Mouse (Mus musculus) neural tube, embryonic 15.5 days (tissue): ENCODE measurements around the gene Kcnb1. TPM values are rescaled to one million over a fixed set of nuclear protein-coding genes. Genes with fewer than 3 reads are reported as not detected.

Experiments used
- ATAC-seq: fragments of 200-750 bp; cut with Nextera tagmentation; 2 replicates; pipeline ENCODE4 v1.8.0; 2017; ENCODE audit warnings: mild to moderate bottlenecking, moderate TSS enrichment, moderate library complexity; ENCODE audit not compliant: low FRiP score
- H3K27ac ChIP-seq: fragments of 300-500 bp; sonication (generic); replicated peaks from 2 replicates; pipeline ENCODE4 v1.5.1; 2015; ENCODE audit warnings: mild to moderate bottlenecking, inconsistent platforms
- H3K27me3 ChIP-seq: fragments of 300-500 bp; sonication (generic); replicated peaks from 2 replicates; pipeline ENCODE4 v1.6.1; 2015; ENCODE audit warnings: inconsistent platforms
- H3K36me3 ChIP-seq: fragments of 300-500 bp; sonication (generic); 2 replicates; pipeline ENCODE4 v1.6.1; 2015; ENCODE audit warnings: inconsistent platforms
- H3K4me1 ChIP-seq: fragments of 300-500 bp; sonication (generic); 2 replicates; pipeline ENCODE4 v1.6.1; 2015; ENCODE audit warnings: inconsistent platforms
- H3K4me2 ChIP-seq: fragments of 300-500 bp; sonication (generic); 2 replicates; pipeline ENCODE4 v1.6.1; 2015; ENCODE audit warnings: inconsistent platforms, mild to moderate bottlenecking, moderate library complexity
- H3K4me3 ChIP-seq: fragments of 300-500 bp; sonication (generic); replicated peaks from 2 replicates; pipeline ENCODE4 v1.5.1; 2015; ENCODE audit warnings: mild to moderate bottlenecking, inconsistent platforms
- H3K9ac ChIP-seq: fragments of 300-500 bp; sonication (generic); replicated peaks from 2 replicates; pipeline ENCODE4 v1.6.1; 2015; ENCODE audit warnings: mild to moderate bottlenecking, inconsistent platforms
- H3K9me3 ChIP-seq: fragments of 300-500 bp; sonication (generic); replicated peaks from 2 replicates; pipeline ENCODE4 v1.6.1; 2016; ENCODE audit warnings: inconsistent platforms
- WGBS: fragments of 180-500 bp; shearing (Covaris S2); methylation state at CpG from one replicate; pipeline ENCODE4 v1.1.7; 2015; ENCODE audit warnings: mixed read lengths; 5-methylcytosine and 5-hydroxymethylcytosine counted together
- polyA plus RNA-seq: library from polyadenylated mRNA; unstranded; fragments of >200 nt; fragmentation: Nextera tagmentation; extraction: Ambion mirVana; gene quantifications from 2 replicates; pipeline ENCODE4 v1.2.1, GENCODE M21; 2015

Gene Kcnb1
- polyA plus RNA-seq, 1 experiment from 2014 or later: 3.9 TPM

- no peaks in the 10 kb centered on the region; the same call in 1 of the 2 replicates for H3K27me3 ChIP-seq
- H3K36me3 ChIP-seq: no peaks in the 10 kb centered on the region
- no peak overlapping the region for H3K9ac ChIP-seq
- peaks cover 3% of the 10 kb centered on the region; the same call in 1 of the 2 replicates for H3K4me1 ChIP-seq
- WGBS: 89% methylated on average over 5 of the region's 5 CpGs
- no peak for ATAC-seq
- no peak overlapping the region for H3K27ac ChIP-seq
- no peak overlapping the region for H3K4me3 ChIP-seq
- no peak overlapping the region for H3K4me2 ChIP-seq
- H3K9me3 ChIP-seq: no peaks in the 10 kb centered on the region
These were observed 103.1 kb downstream of the Kcnb1 start for GRCm38 (mm10) chr2:167086836-167087235.

DNA sequence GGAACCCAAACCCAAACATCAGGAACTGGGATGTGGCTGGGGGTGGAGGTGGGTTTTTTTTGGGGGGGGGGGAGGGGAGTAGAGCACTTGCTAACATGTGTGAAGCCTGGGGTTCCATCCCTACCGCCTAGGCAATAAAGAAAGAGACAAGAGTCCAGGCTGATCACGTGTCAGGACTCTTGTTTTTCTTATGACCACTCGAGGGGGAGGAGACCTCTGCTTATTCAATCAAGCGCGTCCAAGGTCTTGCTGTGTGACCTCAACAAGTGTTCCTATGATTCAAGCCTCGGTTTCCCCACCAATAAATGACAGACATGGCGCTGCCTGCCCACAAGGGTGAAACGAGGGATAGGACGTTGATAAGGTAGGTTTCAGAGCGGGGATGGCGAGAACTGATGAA is 103.9 kb downstream of the Kcnb1 start:
- H3K27me3 ChIP-seq: no peaks in the 10 kb centered on the region; the same call in 1 of the 2 replicates
- no peak overlapping the region for H3K4me3 ChIP-seq
- H3K27ac ChIP-seq: no peak overlapping the region
- no peak overlapping the region for H3K4me2 ChIP-seq
- H3K9ac ChIP-seq: no peak overlapping the region
- no peak for ATAC-seq
- H3K9me3 ChIP-seq: no peaks in the 10 kb centered on the region
- peaks cover 8% of the 10 kb centered on the region; the same call in 1 of the 2 replicates for H3K4me1 ChIP-seq
- 70% methylated on average over 11 of the region's 11 CpGs for WGBS
- no peaks in the 10 kb centered on the region for H3K36me3 ChIP-seq

GRCm38 (mm10) chr2:167081639-167082038 is 108.3 kb downstream of the Kcnb1 start:
- Histone ChIP-seq H3K36me3 (no peaks in the 10 kb centered on the region), H3K9ac (no peak overlapping the region), H3K4me1 (peaks cover 18% of the 10 kb centered on the region), H3K4me3 (no peak overlapping the region), H3K27ac (no peak overlapping the region), H3K27me3 (no peaks in the 10 kb centered on the region), H3K4me2 (no peak overlapping the region), H3K9me3 (no peaks in the 10 kb centered on the region)
- ATAC-seq: 0 out of 2 replicates have a peak, but pooled peaks have one; percentile 31
- WGBS: 23% methylated on average over 4 of the region's 4 CpGs

DNA sequence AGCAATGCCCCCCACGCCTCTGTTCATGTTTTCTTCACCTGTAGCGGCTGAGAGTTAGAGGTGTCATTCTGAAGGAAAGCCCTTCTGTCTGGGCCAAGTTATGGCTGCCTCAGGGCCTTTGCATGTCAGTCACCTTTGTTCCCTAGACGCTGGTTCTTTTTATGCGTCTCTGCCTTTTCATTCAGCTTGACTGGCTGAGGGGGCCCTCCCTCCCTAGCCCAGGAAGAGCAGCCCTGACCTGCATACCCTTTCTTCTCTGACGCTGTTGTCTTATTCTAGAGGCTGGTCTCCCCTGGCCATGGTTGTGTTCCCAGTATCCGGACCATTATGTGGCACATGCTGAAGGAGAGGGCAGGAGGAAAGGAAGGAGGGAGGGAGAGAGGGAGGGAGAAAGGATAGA is 108.8 kb downstream of the Kcnb1 start:
- no peak overlapping the region for H3K4me3 ChIP-seq
- no peak overlapping the region for H3K27ac ChIP-seq
- 57% methylated on average over 6 of the region's 6 CpGs for WGBS
- H3K9me3 ChIP-seq: no peaks in the 10 kb centered on the region
- no peaks in the 10 kb centered on the region for H3K36me3 ChIP-seq
- no peak overlapping the region for H3K4me2 ChIP-seq
- no peak overlapping the region for H3K9ac ChIP-seq
- H3K4me1 ChIP-seq: peaks cover 18% of the 10 kb centered on the region
- ATAC-seq: no peak
- no peaks in the 10 kb centered on the region for H3K27me3 ChIP-seq

GRCm38 (mm10) chr2:167080387-167080786 is 109.6 kb downstream of the Kcnb1 start:
- no peak overlapping the region for H3K4me2 ChIP-seq
- no peak overlapping the region for H3K27ac ChIP-seq
- WGBS: 81% methylated on average over 3 of the region's 3 CpGs
- H3K9ac ChIP-seq: no peak overlapping the region
- H3K4me1 ChIP-seq: peaks cover 18% of the 10 kb centered on the region
- no peak for ATAC-seq
- H3K4me3 ChIP-seq: no peak overlapping the region
- H3K36me3 ChIP-seq: no peaks in the 10 kb centered on the region
- H3K9me3 ChIP-seq: no peaks in the 10 kb centered on the region
- H3K27me3 ChIP-seq: no peaks in the 10 kb centered on the region

GRCm38 (mm10) chr2:167079535-167080257 is 110.3 kb downstream of the Kcnb1 start:
- Histone ChIP-seq H3K36me3 (no peaks in the 10 kb centered on the region), H3K9ac (no peak overlapping the region), H3K27me3 (no peaks in the 10 kb centered on the region), H3K27ac (0 out of 2 replicates have a peak overlapping the region, but pooled peaks have one; percentile 14), H3K4me2 (no peak overlapping the region), H3K4me1 (peaks cover 18% of the 10 kb centered on the region), H3K4me3 (no peak overlapping the region), H3K9me3 (no peaks in the 10 kb centered on the region)
- no peak for ATAC-seq
- WGBS: 38% methylated on average over 18 of the region's 18 CpGs

GRCm38 (mm10) chr2:167078931-167079495 is 110.9 kb downstream of the Kcnb1 start:
- no peak overlapping the region for H3K4me2 ChIP-seq
- H3K27me3 ChIP-seq: no peaks in the 10 kb centered on the region
- no peaks in the 10 kb centered on the region for H3K36me3 ChIP-seq
- 52% methylated on average over 9 of the region's 9 CpGs for WGBS
- no peak overlapping the region for H3K4me3 ChIP-seq
- H3K27ac ChIP-seq: 0 out of 2 replicates have a peak overlapping the region, but pooled peaks have one; percentile 14
- peaks cover 18% of the 10 kb centered on the region for H3K4me1 ChIP-seq
- no peak for ATAC-seq
- no peak overlapping the region for H3K9ac ChIP-seq
- no peaks in the 10 kb centered on the region for H3K9me3 ChIP-seq

- no peak for ATAC-seq
These were observed 111.5 kb downstream of the Kcnb1 start for GRCm38 (mm10) chr2:167078486-167078885.

DNA sequence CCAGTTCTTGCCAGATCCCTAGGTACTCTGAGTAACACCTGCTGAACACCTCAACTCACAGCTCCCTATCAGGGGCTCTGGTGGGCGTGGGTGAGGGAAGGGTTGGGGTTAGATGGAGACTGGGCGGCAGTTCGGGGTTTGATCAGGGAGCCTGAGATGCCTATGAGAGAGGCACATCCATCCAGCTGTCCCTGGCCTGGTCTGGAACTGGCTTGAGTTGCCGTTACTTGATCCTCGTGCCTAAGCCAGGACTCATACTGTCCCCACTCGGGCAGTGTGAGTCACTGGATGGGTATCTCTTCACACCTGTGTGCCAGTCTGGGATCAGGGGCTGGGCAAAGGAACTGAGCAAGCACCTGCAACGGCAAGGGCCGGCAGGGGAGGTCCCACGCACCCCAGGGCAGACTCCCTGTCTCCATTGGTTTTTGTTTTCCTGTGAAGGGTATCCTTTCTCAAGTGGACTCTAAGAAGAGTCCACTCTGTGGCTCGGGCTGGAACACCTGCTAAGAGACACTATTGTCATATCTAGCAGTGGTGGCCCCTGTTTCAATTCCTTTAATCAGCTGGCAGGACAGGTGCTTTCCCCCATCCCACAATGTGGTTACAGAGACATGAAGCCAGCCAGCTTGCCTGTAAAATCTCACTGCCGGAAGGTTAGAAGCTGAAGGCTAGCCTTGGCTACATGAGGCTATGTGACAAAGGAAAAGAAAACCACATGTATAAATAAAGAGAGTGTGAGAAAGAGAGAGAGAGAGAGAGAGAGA is 112.6 kb downstream of the Kcnb1 start:
- H3K36me3 ChIP-seq: no peaks in the 10 kb centered on the region
- no peaks in the 10 kb centered on the region for H3K9me3 ChIP-seq
- no peak overlapping the region for H3K27ac ChIP-seq
- no peak overlapping the region for H3K9ac ChIP-seq
- no peaks in the 10 kb centered on the region for H3K27me3 ChIP-seq
- no peak overlapping the region for H3K4me3 ChIP-seq
- H3K4me1 ChIP-seq: peaks cover 20% of the 10 kb centered on the region
- ATAC-seq: no peak
- WGBS: 89% methylated on average over 11 of the region's 11 CpGs
- H3K4me2 ChIP-seq: no peak overlapping the region

More at GRCm38 (mm10) chr2:167078486-167078885, 111.5 kb downstream of the Kcnb1 start:
- Histone ChIP-seq H3K36me3 (no peaks in the 10 kb centered on the region), H3K4me2 (no peak overlapping the region), H3K9ac (no peak overlapping the region), H3K27ac (no peak overlapping the region), H3K4me3 (no peak overlapping the region), H3K9me3 (no peaks in the 10 kb centered on the region), H3K4me1 (peaks cover 18% of the 10 kb centered on the region), H3K27me3 (no peaks in the 10 kb centered on the region)
- WGBS: 34% methylated on average over 7 of the region's 7 CpGs

DNA sequence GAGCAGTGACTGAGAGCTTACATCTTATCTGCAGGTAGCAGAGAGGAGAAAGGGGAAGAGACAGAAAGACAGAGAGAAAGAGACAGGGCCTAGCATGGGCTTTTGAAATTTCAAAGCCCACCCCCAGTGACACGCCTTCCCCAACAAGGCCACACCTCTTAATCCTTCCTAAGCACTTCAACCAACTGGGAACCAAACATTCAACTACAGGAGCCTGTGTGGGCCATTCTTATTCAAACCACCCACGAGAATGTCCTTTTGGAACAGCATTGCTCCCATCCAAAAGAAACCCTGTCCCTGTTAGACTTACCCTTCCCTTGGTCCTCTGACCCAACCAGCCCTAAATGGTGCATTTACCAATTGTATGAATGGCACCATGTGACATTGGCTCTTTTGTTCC is 113.2 kb downstream of the Kcnb1 start:
- H3K27ac ChIP-seq: no peak overlapping the region
- H3K36me3 ChIP-seq: no peaks in the 10 kb centered on the region
- no peak for ATAC-seq
- no peak overlapping the region for H3K4me3 ChIP-seq
- H3K4me2 ChIP-seq: no peak overlapping the region
- WGBS: 87% methylated on average over 2 of the region's 2 CpGs
- peaks cover 22% of the 10 kb centered on the region for H3K4me1 ChIP-seq
- no peaks in the 10 kb centered on the region for H3K27me3 ChIP-seq
- no peaks in the 10 kb centered on the region for H3K9me3 ChIP-seq
- H3K9ac ChIP-seq: no peak overlapping the region

- Histone ChIP-seq H3K27me3 (no peaks in the 10 kb centered on the region), H3K9ac (no peak overlapping the region), H3K27ac (no peak overlapping the region), H3K4me1 (peaks cover 19% of the 10 kb centered on the region), H3K9me3 (no peaks in the 10 kb centered on the region), H3K4me2 (no peak overlapping the region), H3K4me3 (no peak overlapping the region), H3K36me3 (no peaks in the 10 kb centered on the region)
- no peak for ATAC-seq
- WGBS: 94% methylated on average over 4 of the region's 4 CpGs
These were observed 113.6 kb downstream of the Kcnb1 start for GRCm38 (mm10) chr2:167076352-167076751.
